Mouse (Mus musculus) C2C12 (cell line): ENCODE measurements at regions not wholly inside any gene's neighbourhood (a gene's known extent, or its start where the extent isn't known, plus 50 kb on each side); places are given as distances from the start of the nearest gene placed in this dataset.

Experiments
- CTCF ChIP-seq: IDR thresholded peaks from one replicate; pipeline ENCODE4 v1.5.1; 2011; ENCODE audit not compliant: control insufficient read depth, insufficient read depth, insufficient read length
- MAX ChIP-seq: IDR thresholded peaks from one replicate; pipeline ENCODE4 v1.6.1; 2011; ENCODE audit warnings: mild to moderate bottlenecking, control low read depth
- MYOD1 ChIP-seq: IDR thresholded peaks from one replicate; pipeline ENCODE4 v1.6.1; 2011; ENCODE audit warnings: low read depth; ENCODE audit not compliant: control insufficient read depth, insufficient read length
- USF1 ChIP-seq: IDR thresholded peaks from one replicate; pipeline ENCODE4 v1.6.1; 2011; ENCODE audit warnings: low read depth, mild to moderate bottlenecking, control low read depth, moderate library complexity

DNA sequence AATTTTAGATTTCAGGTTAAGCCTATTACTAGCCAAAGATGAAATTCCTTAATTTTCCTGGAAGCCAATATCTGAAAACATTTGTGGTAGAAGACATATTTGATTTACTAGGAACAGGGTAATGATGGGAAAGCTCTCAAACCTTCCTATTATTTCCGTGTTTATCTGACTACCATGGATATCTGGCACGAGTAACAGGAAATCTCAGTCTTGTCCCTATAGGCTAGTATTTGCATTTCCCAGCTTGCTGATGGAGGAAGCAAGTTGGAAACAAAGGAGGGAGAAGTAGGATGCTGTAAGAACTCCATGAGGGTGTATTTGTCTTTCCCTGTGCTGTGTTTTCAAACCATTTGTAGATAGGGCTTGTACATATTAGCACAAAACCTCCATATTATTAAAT lies 264.5 kb upstream of the Gm12728 start:
- TF ChIP-seq CTCF = no peak
- no peak for TF ChIP-seq USF1
- no peak for TF ChIP-seq MAX
- TF ChIP-seq MYOD1 = no peak
